Mouse (Mus musculus) E14TG2a.4 (cell line): Measurements from ENCODE around the gene Pcnt.

Experiments used
- CTCF ChIP-seq: conservative IDR thresholded peaks from 2 replicates; pipeline ENCODE4 v1.5.1; 2014; ENCODE audit warnings: low read length
- NANOG ChIP-seq: IDR thresholded peaks from 2 replicates; pipeline ENCODE4 v1.6.1; 2014; ENCODE audit warnings: borderline replicate concordance, low read length, mixed read lengths

DNA sequence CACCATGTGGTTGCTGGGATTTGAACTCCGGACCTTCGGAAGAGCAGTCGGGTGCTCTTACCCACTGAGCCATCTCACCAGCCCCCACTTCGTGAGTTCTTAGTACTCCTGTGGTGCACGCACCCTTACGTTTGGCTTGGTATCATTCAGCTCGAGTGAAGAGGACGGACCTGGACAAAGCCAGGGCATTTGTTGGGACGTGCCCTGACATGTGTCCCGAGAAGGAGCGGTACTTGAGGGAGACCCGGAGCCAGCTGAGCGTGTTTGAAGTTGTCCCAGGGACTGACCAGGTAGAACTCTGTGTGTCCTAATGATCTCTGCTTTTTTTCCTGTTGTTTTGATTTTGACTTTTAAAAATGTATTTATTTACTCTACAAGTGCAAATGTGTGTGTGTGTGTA is 38.3 kb upstream of the Pcnt start:
- TF ChIP-seq CTCF: no peak
- no peak for TF ChIP-seq NANOG
